Mouse (Mus musculus) 3T3-L1 (cell line): ENCODE data around the gene Snai1.
A peak's percentile ranks its signal among the peaks of the same experiment; 100 is the strongest.

Experiments used
- DNase-seq: peaks from one replicate; pipeline ENCODE4 v3.0.0-alpha.2; 2015; ENCODE audit warnings: low read depth, low spot score

Gene Snai1

DNA sequence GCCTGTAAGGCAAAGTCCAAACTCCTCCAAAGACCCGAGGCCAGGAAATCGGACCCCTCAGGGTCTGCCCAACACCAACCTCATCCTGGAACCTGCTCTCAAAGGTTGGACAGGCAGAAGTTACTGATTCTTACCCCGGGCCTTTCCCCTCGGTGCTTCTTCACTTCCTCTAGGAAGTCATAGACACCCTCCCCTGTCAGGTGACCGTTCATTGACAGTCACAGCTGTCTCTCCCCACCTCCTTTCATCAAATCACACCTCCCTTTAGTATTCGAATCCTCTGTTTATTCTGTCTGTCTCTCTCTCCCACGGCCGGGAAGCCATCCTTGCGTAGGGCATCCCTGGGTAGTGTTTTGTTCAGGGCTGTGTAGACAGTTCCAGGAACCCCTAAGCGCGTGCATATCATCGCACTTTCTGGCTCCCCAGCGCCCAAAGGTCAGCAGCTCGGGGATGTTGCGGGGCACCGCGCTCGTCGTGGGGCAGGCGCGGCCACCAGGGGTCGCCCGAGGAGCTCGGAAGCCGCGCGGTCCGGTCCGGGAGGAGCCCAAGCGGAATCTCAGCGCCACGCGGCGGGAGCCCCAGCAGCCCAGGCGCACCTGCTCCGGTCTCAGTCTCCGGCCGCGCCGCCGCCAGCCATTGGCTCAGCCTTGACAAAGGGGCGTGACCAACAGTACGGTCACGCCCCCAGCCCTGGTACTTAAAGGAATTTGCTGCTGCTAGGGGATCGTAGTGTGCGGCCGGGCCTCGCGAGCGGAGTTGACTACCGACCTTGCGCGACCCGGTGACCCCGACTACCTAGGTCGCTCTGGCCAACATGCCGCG is at the start of gene Snai1:
Gene Snai1, plus strand, starts transcription at position 720 of the 822 bp plus-strand sequence.
- DNase-seq: peak; percentile 99

DNA sequence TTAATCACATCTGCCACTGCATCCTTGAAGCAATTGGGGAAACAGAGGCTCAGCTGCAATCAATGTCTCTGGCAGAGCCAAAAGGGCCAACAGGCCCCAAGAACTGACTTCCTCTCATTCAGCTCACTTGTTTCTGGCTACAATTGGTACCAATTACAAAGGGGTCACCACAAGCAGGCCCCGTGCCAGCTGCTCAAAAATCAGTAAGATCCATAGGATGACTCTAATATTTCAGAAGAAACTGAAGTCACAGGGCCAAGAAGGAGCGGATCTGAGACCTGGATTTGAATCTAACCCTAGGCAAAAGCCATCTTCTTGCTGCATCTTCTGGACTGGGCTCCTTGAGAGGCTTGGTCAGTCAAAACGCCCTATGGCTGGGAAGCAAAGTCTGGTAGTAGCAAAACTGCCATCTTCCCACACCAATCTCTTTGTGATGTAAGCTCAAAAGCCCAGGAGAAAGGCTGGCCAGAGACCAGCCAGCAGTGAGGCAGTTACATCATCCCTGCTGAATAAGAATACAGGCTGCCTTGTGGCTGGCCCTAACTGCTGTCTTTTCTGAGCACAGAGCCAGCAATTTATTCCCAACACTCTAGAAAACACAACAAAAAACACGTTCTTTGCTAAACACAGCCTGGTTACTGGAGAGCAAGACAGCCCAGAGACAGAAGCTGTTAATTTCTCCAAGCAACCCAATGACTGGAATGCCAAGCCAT is 47.0 kb upstream of the Snai1 start:
- DNase-seq: peak; percentile 87

GRCm38 (mm10) chr2:167491757-167492708 is 46.0 kb upstream of the Snai1 start, which contains the start of gene Rnf114:
Rnf114 (plus strand) TSS chr2:167492645.
- peak; percentile 52 for DNase-seq

DNA sequence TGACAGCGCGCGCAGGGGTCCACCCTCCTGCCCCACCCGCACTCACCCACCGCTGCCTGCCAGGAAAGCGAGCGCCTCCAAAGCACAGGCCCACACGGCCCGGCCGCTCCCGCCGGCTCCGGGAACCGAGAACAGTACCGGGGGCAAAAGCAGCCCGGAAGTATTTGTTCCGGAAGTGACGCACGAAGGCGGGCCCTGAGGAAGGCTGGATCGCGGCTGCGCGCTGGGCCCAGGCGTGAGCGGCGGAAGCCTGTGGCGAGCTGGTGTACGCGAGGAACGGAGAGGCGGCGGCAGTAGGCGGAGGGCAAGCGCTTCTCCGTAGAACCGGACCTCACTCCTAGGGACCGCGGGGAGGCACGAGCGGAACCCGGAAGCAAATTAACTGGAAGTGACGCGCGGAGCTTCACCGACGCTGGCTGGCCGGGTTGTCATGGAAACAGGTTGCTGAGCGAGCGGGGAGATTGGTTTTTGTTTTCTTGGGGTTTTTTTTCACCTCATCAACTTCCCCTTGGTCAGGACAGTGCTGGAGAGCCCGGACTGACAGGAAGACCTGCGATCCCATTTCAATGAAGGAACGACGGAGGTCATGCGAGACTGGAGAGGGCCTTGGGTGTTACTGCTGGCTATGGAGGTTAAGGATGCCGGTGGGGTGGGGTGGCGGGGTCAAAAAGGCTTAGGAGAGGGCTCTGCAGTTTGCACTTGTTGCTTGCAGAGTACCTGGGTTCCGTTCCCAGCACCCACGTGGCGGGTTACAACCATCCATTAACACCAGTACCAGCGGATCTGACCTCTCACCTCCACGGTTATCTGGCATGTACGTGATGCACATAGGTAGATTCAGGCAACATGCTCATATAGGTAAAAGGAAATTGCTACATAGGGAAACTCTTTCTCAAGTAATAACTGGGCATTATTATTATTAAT is 45.0 kb upstream of the Snai1 start, which contains the start of gene Spata2:
Gene Spata2, minus strand, starts transcription at position 175 of the 924 bp plus-strand sequence.
- DNase-seq: peak; percentile 94

GRCm38 (mm10) chr2:167496437-167496836 is 41.6 kb upstream of the Snai1 start:
- no peak for DNase-seq

GRCm38 (mm10) chr2:167497272-167497671 is 40.7 kb upstream of the Snai1 start:
- peak; percentile 71 for DNase-seq

DNA sequence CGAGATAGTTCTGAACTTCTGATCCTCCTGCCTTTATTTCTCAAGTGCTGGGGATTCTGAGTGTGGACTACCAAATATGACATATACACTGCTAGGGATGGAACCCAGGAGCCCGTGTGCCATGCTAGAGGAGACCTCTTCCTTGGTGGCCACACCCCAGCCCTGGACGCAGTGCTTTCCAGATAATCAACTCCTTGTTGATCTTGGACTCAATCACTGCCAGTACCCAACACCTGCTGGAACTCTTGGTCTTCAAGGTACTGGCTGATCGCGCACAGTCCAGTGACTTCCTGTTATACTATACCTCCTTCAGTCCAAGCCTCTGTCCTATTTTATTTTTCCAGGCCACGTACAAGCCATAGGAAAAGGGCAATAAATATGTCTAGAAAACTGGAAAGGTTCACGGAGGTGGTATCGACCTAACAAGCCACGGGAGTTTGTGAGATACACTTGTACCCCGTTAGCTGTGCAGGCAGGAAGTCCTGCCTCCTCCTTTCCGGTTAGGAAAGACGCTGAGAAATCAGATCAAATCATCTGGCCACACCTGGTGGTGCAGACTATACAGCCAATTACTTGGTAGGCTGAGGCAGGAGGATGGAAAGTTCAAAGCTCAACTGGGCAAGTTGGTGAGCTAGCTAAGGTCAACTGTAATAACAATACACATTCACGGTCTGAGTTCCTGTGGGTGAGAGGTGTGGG is 35.3 kb upstream of the Snai1 start:
- DNase-seq: no peak

DNA sequence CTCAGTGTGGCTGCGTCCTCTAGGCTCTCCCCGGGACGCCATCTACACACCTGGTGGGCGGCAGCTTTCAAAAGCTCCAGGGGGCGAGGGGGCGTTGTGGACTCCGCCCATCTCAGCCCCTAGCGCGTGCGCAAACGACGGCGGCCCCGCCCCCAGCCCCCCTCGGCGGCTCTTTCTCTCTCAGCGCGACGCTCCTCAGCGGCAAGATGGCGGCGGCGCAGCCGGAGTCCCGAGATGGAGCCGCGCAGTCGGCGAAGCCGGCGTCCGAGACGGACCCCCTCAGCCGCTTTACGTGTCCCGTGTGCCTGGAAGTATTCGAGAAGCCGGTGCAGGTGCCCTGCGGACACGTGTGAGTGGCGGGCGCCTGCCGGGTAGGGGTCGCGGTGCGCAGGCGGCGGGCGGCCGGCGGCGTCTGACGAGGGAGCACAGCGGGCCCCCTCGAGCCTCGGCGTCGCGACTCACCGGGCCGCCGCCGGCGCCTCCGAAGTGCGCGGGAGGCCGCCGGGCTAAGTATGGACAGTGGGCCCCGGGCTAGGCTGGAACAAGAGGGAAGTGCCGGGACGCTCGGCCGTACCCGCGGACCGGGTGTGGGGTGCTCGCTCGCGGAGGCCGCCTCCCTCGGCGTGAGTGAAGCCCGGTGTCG is 34.6 kb upstream of the Snai1 start:
- peak; percentile 80 for DNase-seq

DNA sequence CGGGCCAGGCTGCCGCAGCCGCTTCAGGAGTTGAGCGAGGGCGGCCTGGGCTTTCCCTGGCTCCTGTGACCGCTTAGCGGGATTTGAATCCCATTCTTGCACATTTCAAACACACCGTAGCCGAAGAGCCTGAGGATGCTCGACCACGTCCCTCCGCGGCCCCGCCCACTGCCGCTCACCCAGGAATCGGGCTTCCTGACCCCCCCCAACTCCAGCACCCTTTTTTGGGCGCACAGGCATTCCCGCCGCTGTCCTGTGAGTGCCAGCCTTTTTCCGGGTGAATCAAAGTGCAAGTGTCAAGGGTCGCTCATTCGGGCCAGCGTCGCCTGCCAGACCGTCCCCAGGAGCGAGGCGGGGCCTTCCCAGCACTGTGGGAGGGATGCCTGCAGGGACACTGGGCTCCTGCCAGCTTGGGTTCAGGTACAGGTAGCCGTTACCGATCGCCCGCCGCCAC is 34.1 kb upstream of the Snai1 start:
- peak; percentile 50 for DNase-seq

GRCm38 (mm10) chr2:167505127-167505526 is 32.9 kb upstream of the Snai1 start:
- peak; percentile 43 for DNase-seq

GRCm38 (mm10) chr2:167506546-167507260 is 31.3 kb upstream of the Snai1 start:
- no peak for DNase-seq

DNA sequence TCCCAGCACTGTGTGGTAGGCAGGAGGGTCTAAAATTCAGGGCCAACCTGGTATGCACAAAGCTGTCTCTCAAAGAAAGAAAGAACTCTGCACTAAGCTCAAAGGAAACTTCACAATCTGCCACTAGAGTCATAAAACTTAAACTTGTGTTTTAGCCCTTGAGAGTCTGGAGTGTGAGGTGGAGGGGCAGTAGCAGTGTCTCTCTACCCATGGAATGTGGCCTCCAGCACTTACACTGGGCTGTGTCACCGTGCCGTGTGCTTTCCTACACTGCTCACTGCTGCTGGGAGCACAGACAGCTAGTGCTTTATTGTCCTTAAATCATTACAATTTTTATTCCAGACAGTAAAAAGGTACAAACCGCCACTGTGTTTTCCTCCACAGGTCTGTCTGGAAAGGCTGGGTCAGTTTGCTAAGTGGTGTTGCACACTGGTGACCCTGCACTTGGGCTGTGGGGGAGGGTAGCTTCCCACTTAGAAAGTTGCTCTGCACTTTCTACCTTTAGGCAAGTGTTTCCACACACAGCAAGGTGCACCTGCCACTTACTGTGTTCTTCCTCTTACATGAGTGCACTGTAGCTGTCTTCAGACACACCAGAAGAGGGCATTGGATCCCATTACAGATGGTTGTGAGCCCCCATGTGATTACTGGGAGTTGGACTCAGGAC is 30.1 kb upstream of the Snai1 start:
- DNase-seq: no peak

DNA sequence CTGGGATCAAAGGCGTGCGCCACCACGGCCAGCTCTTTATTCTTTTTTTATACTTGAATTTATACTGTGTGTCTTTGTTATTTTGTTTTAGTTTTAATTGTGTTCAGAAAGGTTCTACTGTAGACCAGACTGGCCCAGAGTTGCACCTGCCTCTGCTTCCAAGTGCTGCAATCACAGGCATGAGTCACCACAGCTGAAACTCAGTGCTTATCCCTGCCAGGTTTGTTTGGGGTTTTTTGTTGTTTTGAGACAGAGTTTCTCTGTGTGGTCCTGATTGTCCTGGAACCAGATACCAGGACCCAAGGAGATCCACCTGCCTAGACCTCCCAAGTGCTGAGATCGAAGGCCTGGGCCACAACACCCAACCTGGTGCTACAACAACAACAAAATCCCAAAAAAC is 29.4 kb upstream of the Snai1 start:
- peak; percentile 34 for DNase-seq

GRCm38 (mm10) chr2:167510485-167510884 is 27.5 kb upstream of the Snai1 start:
- DNase-seq: no peak

DNA sequence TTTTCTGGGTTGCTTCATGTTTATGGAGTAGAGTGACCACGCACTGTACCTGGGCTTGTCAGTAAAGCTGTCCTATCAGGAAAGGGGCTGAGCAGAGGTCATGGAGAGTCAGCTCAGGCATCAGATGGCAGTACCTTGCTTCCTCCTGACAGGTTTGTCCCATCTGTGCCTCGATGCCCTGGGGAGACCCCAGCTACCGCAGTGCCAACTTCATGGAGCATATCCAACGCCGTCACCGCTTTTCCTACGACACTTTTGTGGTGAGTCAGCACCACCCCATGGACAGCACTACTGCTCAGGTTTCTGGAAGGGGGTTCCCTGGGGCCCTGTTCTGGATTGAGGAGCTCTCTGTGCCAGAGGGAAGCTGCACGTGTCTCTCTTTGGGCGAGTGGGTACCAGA is 25.6 kb upstream of the Snai1 start:
- DNase-seq: no peak

- DNase-seq: peak; percentile 59
These were observed 25.0 kb upstream of the Snai1 start for GRCm38 (mm10) chr2:167512970-167513369.

DNA sequence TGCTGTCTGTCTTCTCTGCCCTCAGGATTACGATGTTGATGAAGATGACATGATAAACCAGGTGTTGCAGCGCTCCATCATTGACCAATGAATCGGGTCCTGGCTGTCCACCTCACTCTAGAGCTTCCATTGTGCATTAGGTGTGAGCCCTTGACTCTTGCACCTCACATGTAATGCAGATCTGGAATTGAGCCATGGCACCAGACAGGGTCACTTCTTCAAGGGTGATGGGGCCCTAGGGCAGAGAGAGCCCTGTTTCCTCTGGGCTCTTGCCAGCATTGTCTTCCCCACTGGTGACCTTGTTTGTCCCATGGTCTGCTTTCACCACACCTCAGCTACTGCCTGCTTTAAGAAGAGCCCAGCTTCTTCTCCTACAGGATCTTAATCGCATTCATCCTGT is 23.4 kb upstream of the Snai1 start:
- no peak for DNase-seq

DNA sequence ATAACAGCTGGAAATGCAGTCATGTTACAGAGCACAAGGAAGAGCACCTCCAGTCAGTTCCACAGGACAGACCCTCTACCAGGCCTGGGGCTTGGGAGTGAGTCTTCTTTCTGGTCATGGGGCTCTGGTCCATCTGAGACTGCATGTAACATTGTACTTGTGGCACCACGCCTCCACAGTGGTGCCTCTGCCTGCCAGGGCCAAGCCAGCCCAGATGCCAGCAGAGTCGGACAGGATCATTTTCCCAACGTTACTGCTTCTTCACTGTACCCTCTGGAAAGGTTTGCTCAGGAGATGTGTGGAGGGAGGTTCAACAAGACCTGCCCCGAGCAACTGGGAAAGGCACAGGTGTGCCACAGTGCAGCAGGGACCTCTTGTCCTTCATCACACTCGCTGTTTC is 22.3 kb upstream of the Snai1 start:
- DNase-seq: no peak
